Mouse (Mus musculus) left cerebral cortex, adult 11 months (tissue): ENCODE measurements around the gene Ctbp2.

Experiments
- DNase-seq: peaks from one replicate; pipeline ENCODE4 v3.0.0; 2022; ENCODE audit warnings: low spot score

Ctbp2 gene

DNA sequence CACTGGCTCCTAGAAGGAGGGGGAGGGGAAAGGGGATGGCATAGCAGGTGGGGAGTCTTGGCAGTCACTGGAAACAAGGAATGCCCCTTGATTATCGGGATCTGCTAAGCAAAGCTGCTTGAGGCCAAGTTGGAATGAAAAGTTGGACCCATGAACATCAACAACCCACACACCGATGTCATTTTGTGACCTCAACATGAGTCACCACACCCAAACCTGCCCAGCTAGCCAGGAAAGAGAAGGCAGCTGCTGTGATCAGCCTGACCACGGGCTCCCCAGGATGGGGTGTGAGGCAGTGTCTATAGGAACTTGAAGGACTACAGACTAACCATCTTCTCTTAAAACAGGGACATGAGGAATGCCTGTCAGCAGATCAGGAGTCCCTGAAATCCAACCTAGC is 38.7 kb downstream of the Ctbp2 start:
- no peak for DNase-seq

DNA sequence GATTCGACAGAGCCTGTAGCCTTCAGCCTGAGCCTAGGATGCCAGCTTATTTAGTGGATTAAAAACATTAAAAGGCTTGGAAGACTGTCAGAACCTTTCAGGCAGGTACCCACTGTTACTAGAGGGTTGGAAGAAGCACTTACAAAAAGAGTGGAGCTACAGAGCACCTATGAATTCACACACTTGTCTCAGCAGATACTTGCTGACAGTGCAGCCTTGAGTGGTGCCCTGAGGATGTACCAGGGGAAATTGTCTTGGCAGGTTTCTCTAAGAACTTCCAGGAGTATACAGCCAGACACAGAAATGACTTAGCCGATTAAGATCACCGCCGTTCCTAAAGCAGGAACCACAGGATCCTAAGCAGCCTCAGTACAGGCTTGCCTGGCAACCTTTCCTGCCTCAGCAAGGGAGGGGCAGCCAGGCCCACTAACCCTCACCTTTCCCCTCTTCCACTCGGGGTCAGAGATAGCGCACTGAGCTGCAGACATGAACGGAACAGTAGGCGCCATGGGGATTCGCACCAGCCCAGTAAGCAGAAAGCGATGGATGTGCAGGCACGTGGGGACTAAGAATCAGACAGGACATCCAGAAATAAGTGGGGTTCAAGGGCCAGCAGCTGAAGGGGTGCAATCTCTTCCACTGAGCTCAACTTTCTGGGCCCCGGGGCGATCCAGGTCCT is 40.1 kb downstream of the Ctbp2 start:
- DNase-seq: no peak

DNA sequence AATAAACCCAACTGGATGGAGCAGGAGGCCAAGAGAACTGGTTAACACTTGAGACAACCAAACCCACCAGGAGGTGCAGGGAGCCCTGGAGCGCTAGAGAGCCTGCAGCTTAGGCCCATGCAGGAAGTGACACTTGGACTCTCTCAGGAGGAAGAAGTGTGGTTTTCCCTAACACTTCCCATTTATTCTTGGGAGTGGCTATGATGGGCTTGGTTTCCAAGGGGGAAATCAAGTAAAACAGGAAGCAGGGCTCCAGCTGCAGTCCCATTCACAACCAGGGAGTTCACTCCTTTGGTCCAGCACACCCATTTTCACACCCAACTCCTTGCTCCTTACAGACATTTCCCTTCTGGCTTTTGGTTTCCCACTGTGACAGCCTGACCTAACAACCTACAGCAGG is 45.2 kb downstream of the Ctbp2 start:
- DNase-seq: no peak

DNA sequence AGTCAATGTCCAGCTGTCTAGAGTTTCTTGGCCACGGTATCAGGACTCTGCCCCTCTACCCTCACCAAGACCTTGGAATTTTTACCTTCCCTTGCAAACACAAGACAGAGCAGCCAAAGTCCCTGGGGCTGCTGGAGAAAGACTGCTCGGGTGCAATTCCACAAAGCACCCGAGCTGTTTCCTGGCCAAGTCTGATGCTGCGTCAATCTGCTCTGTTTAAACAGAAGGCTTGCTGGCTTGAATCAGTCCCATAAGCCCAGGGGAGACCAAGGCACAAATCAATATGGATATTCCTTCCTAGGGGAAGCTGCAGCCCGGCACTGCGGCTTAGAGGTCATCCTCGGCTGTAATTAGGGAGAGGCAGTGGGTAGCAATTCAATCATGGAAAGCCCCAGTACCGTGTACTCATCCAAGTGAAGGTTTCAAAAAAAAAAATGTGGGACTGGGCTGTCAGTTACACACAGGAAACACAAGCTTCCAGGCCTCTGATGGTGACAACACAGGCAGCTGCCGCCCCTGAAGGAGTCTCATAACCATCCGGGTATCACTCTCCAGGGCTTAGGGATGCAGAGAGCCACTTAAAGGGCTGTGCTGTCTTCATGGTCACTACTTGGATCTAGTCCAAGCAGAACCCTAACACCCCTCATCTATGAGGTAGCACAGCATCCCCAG is 49.6 kb downstream of the Ctbp2 start:
- no peak for DNase-seq

DNA sequence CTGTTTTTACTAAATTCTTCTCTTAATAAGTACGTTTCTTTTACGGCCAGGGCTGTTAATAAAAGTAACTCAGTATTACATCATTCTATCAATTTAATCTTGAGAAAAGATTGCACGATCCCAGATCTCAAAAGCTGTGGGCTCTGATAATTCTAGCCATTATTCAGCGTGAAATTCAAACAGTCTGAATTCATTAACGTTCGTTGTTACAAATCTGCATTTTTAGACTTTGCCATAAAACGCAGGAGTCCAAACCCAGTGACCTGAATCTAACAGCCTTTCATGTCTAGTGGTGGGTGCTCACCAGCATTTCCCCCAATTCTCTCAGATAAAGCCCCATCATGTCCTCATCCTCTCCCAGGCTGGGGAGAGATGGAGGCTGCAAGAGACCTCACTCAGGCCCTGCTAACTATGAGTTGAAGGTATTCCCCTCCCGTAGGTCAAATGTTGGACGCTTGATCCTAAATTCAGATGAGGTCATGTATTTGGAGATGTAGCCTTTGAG is 51.0 kb downstream of the Ctbp2 start:
- no peak for DNase-seq

DNA sequence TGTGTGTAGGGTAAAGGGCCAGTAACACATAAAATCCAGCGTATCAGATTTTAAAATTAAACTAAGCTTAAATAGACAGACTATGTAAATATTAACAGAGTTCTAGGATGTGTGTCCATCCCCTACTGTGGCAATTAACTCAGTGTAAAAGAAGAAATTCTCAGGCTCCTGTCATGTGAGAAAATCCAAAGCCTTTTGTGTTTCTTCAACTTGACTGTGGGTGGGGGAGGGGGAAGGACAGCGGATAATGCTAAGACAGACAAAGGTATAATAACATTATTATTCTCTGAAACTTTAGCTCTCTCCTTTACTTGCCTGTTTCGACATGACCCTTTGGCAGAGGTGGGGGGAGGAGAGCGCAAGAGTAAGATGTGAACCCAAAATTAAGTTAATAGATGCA is 51.6 kb downstream of the Ctbp2 start:
- DNase-seq: no peak

DNA sequence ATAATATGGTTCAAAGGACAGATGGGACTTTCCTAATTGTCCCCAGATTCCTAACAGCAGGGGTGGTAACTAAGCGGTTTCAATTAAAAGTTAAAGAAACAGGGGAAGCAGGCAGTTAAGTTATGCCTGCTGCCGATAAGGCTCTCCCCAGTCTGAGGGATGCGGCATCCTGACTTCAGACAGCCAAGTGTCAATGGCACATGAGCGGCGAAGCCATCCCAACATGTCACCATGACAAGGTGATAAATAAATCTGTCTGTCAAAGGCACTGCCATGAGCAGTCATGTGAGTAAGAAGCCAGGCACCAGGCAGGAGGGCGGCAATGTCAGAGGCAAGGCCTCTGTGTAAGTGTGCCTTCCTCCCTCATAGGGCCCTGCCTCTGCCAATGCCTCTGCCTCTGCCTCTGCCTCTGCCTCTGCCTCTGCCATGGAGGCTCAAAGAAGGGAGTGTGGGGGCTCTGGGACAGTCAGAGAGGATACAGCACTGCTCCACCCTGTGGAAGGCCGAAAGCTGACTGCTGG is 56.8 kb downstream of the Ctbp2 start:
- DNase-seq: no peak

DNA sequence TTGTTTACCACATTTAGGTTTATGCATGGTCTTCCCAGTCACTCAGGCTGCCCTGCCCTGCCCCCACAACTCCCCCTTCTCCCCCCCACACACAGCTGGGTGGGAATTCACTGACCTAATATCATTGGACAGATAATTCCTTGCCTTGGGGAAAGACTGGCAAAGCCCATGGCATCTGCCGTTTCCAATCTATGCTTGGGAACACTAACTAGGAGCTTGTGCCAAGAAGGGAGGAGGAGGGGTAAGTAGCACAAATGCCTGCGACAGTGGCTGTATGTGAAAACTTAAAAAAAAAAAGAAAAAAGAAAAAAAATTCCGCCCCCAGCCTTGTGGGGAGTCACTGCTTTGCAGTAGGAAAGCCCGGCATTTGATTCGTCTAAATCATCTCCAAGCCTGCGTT is 57.4 kb downstream of the Ctbp2 start:
- peak; percentile 24 for DNase-seq

DNA sequence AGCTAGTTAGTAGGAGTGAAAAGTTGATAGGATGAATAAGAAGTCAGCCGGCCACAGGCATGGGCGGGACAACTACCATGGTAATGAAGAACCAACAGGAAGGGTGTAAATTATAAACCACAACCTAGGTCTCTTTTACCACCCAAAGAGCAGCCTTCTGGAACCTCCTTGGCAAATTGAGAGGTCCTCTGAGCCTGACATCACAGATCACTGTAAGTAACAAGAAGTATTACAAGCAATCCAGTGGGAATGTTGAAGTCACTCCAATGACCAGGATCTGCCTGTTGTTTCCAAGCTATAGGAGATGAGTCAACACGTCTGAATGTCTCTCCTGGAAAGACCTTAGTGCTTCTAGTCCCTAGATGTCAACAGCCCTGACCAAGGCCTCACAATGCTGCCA is 62.1 kb downstream of the Ctbp2 start:
- DNase-seq: no peak

DNA sequence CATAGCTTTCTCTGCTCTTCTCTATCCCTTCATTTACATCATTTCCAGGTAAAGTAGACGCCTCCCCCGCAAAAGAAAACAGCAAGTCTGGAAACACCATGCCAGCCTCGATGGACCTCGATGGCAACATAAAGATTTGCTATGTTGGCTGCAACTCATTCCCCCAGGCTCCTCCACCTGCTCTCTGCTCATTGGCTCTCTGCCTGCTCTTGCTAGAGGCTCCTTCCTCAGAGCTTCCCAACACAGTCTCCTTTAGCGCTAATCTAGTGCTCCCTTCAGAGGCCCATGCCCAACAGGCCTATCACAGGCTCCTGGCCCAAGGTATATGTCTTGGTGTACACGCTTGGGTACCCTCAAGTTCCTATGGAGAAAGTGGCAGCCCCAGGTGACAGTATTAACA is 64.0 kb downstream of the Ctbp2 start:
- DNase-seq: no peak

DNA sequence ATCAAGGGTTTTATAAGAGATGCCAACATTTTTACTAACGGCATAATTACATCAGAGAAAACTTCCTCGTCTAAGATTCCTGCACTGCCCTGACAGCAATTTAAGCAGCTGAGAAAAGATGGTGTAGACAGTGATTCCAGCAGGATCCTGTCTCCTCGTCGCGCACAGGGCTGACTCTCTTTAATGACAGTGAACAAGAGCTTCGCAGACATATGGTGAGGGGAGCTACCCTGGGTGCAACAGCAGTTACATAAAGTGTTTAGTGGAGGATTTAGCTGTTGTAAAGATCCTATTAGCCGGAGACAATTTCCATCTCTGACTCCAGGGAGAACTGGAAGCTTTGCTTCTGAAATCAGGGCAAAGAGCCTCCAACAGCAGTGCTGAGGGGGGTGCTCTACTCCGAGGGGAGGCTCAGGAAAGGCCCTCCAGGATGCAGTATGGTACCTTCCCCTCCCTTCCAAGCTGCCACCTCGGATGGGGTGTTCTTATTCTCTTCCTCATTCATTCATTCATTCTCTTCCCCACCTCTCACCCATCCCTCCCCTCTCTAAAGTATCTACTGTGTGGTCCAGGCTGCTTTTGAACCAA is 64.5 kb downstream of the Ctbp2 start:
- no peak for DNase-seq

DNA sequence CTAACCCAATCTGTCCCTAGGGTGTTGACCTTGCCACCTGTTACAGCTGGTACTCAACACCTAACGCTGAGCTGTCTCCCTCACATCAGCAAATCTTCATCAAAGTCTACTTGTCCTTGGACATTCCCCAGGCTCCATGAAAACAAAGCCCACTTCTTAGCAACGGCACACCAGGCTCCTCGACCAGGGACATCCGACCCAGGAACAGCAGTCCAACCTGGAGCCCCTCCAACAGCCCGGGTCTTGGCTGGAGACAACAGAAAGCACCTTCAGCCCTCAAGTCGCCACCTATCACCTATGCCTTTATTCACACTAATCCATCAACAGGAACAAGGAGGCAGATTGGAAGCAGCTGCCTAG is 65.0 kb downstream of the Ctbp2 start:
- DNase-seq: no peak

DNA sequence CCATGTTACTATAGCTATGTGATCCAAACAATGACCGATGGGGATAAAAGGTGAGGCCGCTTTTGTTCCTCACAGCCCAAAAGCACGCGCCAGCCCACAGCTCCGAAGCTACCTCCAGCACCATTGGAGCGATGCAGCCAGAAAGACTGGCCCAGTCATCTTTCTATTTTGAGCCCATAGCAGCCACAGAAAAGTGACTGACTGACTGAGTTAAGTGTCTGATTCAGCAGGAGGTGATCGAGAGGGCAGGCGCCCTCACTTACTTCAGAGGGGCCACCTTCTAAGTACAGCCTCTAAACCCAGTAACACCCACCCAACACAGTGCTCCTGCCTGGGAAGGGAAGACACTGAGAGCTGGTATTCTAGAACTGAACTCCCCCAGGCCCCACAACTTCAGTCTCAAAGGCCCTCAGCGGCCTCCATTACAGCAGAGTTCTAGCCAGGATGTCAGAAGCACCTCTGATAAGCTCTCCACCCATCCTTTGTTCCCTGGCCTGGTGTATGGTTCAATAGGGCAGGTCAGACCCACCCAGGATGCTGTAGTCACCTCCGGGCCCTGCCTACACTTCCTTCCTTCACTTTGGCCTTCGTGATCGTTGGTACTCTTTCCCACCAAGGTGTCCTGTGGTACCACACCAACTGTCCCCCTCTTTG is 65.5 kb downstream of the Ctbp2 start:
- no peak for DNase-seq

DNA sequence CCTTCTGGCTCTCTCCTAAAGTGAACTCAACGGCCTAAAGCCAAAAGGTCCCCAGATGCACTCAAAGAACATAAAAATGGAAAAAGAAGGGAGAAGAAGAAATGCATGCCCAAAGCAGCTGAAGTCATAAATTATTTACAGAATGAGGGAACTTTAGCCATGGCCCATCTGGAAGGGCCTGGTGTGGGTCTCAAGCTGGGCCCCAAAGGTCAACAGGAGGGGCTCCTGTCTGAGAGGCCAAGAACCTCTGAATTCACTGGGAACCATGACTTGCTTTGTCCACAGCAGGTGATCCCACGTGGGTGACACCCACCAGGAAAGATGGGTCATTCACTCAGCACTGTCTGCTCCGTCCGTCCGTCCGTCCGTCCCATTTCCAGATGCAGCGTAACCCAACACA is 67.2 kb downstream of the Ctbp2 start:
- no peak for DNase-seq

DNA sequence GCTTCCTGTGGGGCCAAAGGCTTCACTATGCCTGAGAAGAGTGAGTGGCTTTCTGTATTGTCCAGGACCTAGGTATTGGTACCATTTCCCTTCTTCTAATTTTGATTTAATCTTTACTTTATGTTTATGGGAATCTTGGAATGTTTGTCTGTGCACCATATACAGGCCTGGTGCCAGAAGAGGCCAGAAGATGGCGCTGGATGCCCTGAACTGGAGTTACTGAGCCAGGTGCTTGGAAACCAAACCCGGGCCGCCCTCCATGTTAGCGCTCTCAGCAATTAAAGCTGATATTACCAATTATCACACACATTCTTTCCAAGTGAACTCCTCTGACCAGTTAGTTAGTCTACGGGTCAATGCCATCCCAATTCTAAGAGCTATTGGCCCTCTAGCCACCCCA is 69.7 kb downstream of the Ctbp2 start:
- no peak for DNase-seq

DNA sequence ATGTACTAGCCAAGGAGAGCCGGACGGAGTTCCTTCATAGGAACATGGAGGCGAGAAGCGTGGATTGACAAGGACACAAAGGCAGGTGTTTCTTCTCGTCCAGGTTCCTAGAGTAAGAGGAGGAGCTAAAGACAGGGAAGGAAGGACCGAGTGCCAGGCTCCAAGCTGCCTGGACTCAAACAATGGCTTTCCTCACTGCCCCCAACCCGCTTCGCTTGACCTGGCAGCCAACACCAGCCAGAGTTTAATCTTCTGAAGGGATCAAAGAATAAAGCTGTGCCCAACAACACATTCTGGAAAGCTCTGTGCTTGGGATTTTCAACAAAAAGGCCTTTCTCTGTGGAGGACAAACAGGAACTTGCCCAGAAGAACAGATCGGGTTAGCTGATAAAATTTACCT is 70.4 kb downstream of the Ctbp2 start:
- no peak for DNase-seq

DNA sequence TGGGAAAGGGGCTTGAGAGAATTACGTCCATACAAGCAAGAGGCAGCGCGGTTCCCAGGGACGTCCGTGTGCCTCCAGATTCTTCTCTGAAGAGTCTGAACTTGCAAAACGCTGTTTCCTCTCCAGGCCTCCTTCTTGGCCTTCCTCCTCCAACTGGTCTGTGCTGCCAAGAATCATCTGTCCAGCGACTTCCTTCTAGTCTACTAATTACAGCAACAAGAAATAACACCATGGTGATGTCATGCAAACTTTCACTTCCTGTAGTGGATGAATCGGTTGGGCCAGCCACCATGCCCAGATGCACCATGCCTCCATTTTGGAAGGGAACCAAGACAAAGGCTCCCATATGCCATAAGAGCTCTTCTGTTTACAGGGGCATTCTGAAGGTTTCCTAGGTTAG is 71.3 kb downstream of the Ctbp2 start:
- no peak for DNase-seq

DNA sequence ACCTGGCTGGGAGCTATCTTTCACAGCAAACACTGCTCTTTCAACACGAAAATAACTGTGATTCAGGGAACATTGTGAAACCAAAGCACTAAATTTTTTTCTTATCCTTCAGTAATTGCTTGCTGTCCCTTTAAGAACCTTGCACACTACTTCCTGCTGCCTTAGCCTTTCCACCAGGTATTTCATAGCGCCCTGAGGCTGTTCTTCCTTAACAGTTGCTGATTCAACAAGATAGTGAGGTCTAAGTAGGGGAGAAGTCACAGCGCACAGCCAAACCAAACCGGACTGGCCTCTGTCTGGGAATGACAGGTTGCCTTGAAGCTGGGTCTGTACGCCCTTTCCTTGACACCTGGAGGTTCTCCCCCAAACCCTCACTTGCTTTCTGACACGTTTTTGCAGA is 73.5 kb downstream of the Ctbp2 start:
- DNase-seq: no peak

DNA sequence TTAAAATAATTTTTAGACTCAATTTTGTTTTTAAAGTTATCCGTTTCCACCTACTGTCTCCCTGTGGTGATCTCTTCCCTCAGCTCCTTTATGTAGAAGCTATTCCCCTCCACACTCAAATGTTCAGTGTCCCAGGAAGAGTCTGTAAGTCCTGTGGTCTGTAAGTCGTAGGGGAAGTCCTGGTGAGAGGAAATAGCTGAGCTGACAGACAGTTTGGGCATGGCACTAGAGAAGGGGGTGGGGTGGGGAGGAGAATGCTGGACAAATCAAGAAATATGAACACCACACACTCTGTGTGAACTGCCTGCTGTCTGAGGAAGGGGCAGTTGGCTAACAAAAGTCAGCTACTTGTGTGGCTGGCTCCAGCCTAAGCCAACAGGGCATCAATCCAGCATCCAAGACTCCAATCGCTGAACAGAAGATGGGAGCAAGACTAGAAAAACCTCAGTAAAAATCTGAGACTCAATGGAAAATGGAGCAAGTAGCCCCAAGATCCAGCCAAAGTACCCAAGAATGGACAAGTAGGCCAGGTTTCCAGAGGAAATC is 76.0 kb downstream of the Ctbp2 start:
- no peak for DNase-seq

DNA sequence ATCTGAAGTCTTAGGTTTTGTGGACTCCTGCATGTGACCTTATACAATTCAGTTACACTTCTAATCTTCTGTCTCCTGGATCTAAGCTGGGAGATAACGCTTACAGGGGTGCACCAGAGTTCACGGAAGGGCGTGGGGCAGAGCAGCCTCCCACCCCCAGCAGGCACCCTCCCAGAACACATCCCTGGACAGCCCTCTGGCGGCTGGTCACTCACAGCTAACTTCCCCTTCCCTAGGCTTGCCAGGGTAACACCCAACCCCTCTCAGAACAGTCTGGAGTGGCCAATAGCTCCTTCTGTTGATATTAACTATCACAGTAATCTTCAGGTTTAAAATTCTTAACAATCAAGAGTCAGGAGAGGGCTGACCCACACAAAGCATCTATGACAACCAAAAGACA is 76.9 kb downstream of the Ctbp2 start:
- no peak for DNase-seq

DNA sequence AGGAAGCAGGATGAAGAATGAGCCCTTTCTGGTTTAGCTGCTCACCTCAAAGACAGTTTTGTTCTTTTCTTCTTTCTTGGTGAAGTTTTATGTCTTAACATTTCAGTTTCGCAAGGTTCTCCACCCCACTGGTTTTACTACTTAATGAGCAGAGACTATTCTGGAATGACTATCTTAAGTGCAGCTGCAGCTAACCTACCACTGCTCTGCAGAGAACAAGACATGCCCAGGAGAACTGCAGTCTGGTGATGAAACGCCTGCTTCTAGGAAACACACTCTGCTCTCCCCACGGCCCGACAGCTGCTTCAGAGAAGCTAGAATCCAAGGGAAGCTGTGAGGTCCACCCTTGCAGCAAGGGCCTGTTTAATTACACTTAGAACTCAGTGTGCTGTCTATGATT is 79.4 kb downstream of the Ctbp2 start:
- DNase-seq: no peak

DNA sequence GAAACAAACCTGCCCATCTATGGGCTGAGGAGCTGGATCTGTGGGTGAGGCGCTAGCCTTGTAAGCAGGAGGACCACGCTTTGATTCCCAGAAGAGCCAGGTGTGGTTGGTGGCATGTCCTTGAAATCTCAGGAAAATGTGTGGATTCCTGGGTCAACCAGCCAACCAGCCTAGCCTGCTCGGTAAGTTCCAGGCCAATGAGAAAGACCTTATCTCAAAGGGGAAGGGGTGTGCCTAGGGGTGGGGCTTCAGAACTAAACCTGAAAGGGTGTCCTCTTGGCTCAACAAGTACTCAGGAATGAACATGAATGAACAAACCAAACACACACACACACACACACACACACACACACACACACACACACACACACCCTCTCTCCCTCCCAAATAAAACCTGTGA is 82.4 kb downstream of the Ctbp2 start:
- DNase-seq: no peak
